Comparison of ENCODE assay signal across 9 mouse cellular contexts in the genomic region with DNA sequence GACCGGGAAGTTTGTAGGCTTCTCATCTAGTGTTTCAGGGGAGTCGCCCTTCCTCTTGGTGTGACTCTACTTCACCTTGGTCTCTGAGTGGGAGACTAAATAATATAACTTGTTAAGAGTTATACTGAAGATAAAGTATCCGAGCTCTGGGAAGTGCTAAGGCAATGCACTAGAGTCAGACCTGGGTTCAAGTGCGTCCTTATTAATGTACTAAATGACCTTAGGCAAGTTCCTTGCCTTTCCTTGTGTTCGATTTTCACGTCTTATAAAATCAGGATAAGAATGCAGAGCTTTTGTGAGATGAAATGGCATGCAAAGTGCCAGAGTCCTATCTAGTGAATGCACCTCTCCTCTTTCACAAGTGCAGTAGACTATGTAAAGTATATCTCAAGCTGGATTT. TPM values are rescaled to one million over a fixed set of nuclear protein-coding genes. Genes with fewer than 3 reads are reported as not detected.
DNase-seq lines count a peak whose midpoint lies in the region; ATAC-seq and TF ChIP-seq lines count a peak whose summit lies in the region.
"Had no signal": no experiment of that assay in that cellular context is flagged by ENCODE, and none has a peak within 500 bp of the region (broad histone marks: within the 10 kb centered on the region; RNA-seq: fewer than 3 reads in every experiment).

No protein-coding gene starts in this region.

- 61% methylated on average over 6 of the region's 6 CpGs for WGBS in kidney, embryonic 15.5 days
- WGBS in embryonic facial prominence, embryonic 13.5 days, result 71% methylated on average over 6 of the region's 6 CpGs
- WGBS in hindbrain, postnatal 0 days, result 68% methylated on average over 6 of the region's 6 CpGs
- WGBS in midbrain, embryonic 15.5 days, result 68% methylated on average over 6 of the region's 6 CpGs

- H3K9ac ChIP-seq in kidney, embryonic 15.5 days, result no peak overlapping the region
- H3K9ac ChIP-seq in embryonic facial prominence, embryonic 13.5 days, result 0 out of 2 replicates have a peak overlapping the region, but pooled peaks have one; percentile 54
- H3K9ac ChIP-seq in hindbrain, postnatal 0 days (replicated peaks; ENCODE audit: low read length), result peak overlapping the region; percentile 35
- no peak overlapping the region for H3K9ac ChIP-seq in midbrain, embryonic 15.5 days

- ATAC-seq in kidney, embryonic 15.5 days (replicated peaks; ENCODE audit: low FRiP score), result no peak
- ATAC-seq in embryonic facial prominence, embryonic 13.5 days (ENCODE audit: insufficient number of reproducible peaks, insufficient read depth, low FRiP score, low TSS enrichment, low read depth), result no peak
- no peak for ATAC-seq in hindbrain, postnatal 0 days
- ATAC-seq in midbrain, embryonic 15.5 days (replicated peaks), result no peak
- ATAC-seq in activated CD4-positive, CD25-positive, alpha-beta regulatory T cell, adult 4 months, result no peak

- H3K4me1 ChIP-seq in kidney, embryonic 15.5 days, result peaks cover 25% of the 10 kb centered on the region
- H3K4me1 ChIP-seq in embryonic facial prominence, embryonic 13.5 days, result peaks cover 25% of the 10 kb centered on the region
- peaks cover 20% of the 10 kb centered on the region for H3K4me1 ChIP-seq in hindbrain, postnatal 0 days (ENCODE audit: insufficient read depth, low read length)
- H3K4me1 ChIP-seq in midbrain, embryonic 15.5 days, result peaks cover 40% of the 10 kb centered on the region

- peak overlapping the region; percentile 24 for H3K4me3 ChIP-seq in kidney, embryonic 15.5 days (replicated peaks)
- H3K4me3 ChIP-seq in embryonic facial prominence, embryonic 13.5 days, result peak overlapping the region; percentile 29
- peak overlapping the region; percentile 57 for H3K4me3 ChIP-seq in hindbrain, postnatal 0 days (ENCODE audit: low read length)
- H3K4me3 ChIP-seq in midbrain, embryonic 15.5 days, result peak overlapping the region; percentile 97

- no peak for DNase-seq in kidney, postnatal 25 days
- no peak for DNase-seq in hindbrain, postnatal 0 days (ENCODE audit: low spot score)
- DNase-seq in left cerebral cortex, postnatal 10 days (ENCODE audit: extremely low spot score in 1 of 2, low spot score in 2 of 2), result no peak
- no peak for DNase-seq in kidney, adult 18-20 months

- no peaks in the 10 kb centered on the region for H3K9me3 ChIP-seq in kidney, embryonic 15.5 days (replicated peaks)
- H3K9me3 ChIP-seq in embryonic facial prominence, embryonic 13.5 days, result 0 out of 2 replicates have a peak, but pooled peaks cover 3% of the 10 kb centered on the region
- H3K9me3 ChIP-seq in hindbrain, postnatal 0 days (ENCODE audit: low read length), result no peaks in the 10 kb centered on the region
- H3K9me3 ChIP-seq in midbrain, embryonic 15.5 days, result no peaks in the 10 kb centered on the region
- H3K9me3 ChIP-seq: G1E had no signal

- no peak overlapping the region for H3K27ac ChIP-seq in kidney, embryonic 15.5 days
- H3K27ac ChIP-seq in embryonic facial prominence, embryonic 13.5 days, result no peak overlapping the region
- H3K27ac ChIP-seq in hindbrain, postnatal 0 days, result no peak overlapping the region
- H3K27ac ChIP-seq in midbrain, embryonic 15.5 days, result no peak overlapping the region

- no peaks in the 10 kb centered on the region for H3K27me3 ChIP-seq in kidney, embryonic 15.5 days
- H3K27me3 ChIP-seq in embryonic facial prominence, embryonic 13.5 days, result no peaks in the 10 kb centered on the region
- no peaks in the 10 kb centered on the region for H3K27me3 ChIP-seq in hindbrain, postnatal 0 days (ENCODE audit: insufficient read depth, low read length)
- no peaks in the 10 kb centered on the region for H3K27me3 ChIP-seq in midbrain, embryonic 15.5 days (replicated peaks)

- peak overlapping the region; percentile 85 for H3K4me2 ChIP-seq in kidney, embryonic 15.5 days
- peak overlapping the region; percentile 78 for H3K4me2 ChIP-seq in embryonic facial prominence, embryonic 13.5 days
- H3K4me2 ChIP-seq in hindbrain, postnatal 0 days (ENCODE audit: low read depth, low read length), result peak overlapping the region; percentile 90
- H3K4me2 ChIP-seq in midbrain, embryonic 15.5 days, result peak overlapping the region; percentile 80

- no peaks in the 10 kb centered on the region for H3K36me3 ChIP-seq in kidney, embryonic 15.5 days
- no peaks in the 10 kb centered on the region for H3K36me3 ChIP-seq in embryonic facial prominence, embryonic 13.5 days
- H3K36me3 ChIP-seq in hindbrain, postnatal 0 days (ENCODE audit: insufficient read depth, low read length), result no peaks in the 10 kb centered on the region
- no peaks in the 10 kb centered on the region for H3K36me3 ChIP-seq in midbrain, embryonic 15.5 days (replicated peaks)

- intact Hi-C loops in left cerebral cortex, postnatal 10 days (cut with DNase I), result loop anchor here (10.0 kb wide), 1 partner anchor 298 kb away; the partner anchor contains the start of gene Cd164

- TF ChIP-seq CTCF in hindbrain, postnatal 0 days (IDR thresholded peaks at IDR 0.05; ENCODE audit: low read depth), result no peak

RNA-seq across cellular contexts. Expression of gene Sesn1, which starts 2.8 kb away (rescaled TPM):
- 34.3 and 35.1 TPM in 2 replicates for polyA plus RNA-seq in kidney, embryonic 15.5 days (2015; fragmentation: Nextera tagmentation; extraction: Ambion mirVana)
- 36.9 and 43.2 TPM in 2 replicates for polyA plus RNA-seq in embryonic facial prominence, embryonic 13.5 days (2015; fragmentation: Nextera tagmentation; extraction: Ambion mirVana)
- total RNA-seq in hindbrain, postnatal 0 days (2014; rRNA removed), result 43.9 and 49.2 TPM in 2 replicates
- 35.9 and 42.0 TPM in 2 replicates for polyA plus RNA-seq in hindbrain, postnatal 0 days (2015; fragmentation: Nextera tagmentation; extraction: Ambion mirVana)
- polyA plus RNA-seq in midbrain, embryonic 15.5 days (2015; fragmentation: Nextera tagmentation; extraction: Ambion mirVana), result 33.9 and 35.4 TPM in 2 replicates
- polyA plus RNA-seq in activated CD4-positive, CD25-positive, alpha-beta regulatory T cell, adult 4 months (2017; shearing (Covaris generic)), result 10 to 100 TPM; 77.3 to 80.5 TPM
- 10 to 100 TPM; 34.5 to 39.2 TPM for total RNA-seq in left cerebral cortex, postnatal 10 days (2021)

RNA-seq across cellular contexts. Expression of gene Cep57l1, which starts 2.9 kb away (rescaled TPM):
- polyA plus RNA-seq in kidney, embryonic 15.5 days (2015; fragmentation: Nextera tagmentation; extraction: Ambion mirVana), result 22.5 and 24.8 TPM in 2 replicates
- polyA plus RNA-seq in embryonic facial prominence, embryonic 13.5 days (2015; fragmentation: Nextera tagmentation; extraction: Ambion mirVana), result 27.1 and 30.0 TPM in 2 replicates
- 5.8 and 11.6 TPM in 2 replicates for total RNA-seq in hindbrain, postnatal 0 days (2014; rRNA removed)
- polyA plus RNA-seq in hindbrain, postnatal 0 days (2015; fragmentation: Nextera tagmentation; extraction: Ambion mirVana), result 8.0 and 10.3 TPM in 2 replicates
- 15.8 TPM in 2 replicates for polyA plus RNA-seq in midbrain, embryonic 15.5 days (2015; fragmentation: Nextera tagmentation; extraction: Ambion mirVana)
- polyA plus RNA-seq in activated CD4-positive, CD25-positive, alpha-beta regulatory T cell, adult 4 months (2017; shearing (Covaris generic)), result 10 to 100 TPM; 15.4 to 17.1 TPM
- 1 to 10 TPM; 6.5 to 8.4 TPM for total RNA-seq in left cerebral cortex, postnatal 10 days (2021)

Comparison
In these comparisons a context has a peak if more than half of its experiments do, and no peak if none do; other contexts are left out.
1. H3K4me3 ChIP-seq: peak in every context shown above with its lines; median percentile 97 in midbrain, embryonic 15.5 days; 57 in hindbrain, postnatal 0 days; 29 in embryonic facial prominence, embryonic 13.5 days; 24 in kidney, embryonic 15.5 days.
2. H3K9ac ChIP-seq: peak in embryonic facial prominence, embryonic 13.5 days (single experiment) and hindbrain, postnatal 0 days (single experiment); none in kidney, embryonic 15.5 days (single experiment) and midbrain, embryonic 15.5 days (single experiment).
3. Peak in every context shown above with its lines, with median percentiles within 50 percentile points of each other: H3K4me2 ChIP-seq.